Mouse (Mus musculus) cerebellum, adult 2 months (tissue): ENCODE data around the gene Mvb12b. TPM values are rescaled to one million over a fixed set of nuclear protein-coding genes. Genes with fewer than 3 reads are reported as not detected.

ENCODE experiments used
- DNase-seq, 2 experiments: peaks; one replicate each; pipeline ENCODE4 v3.0.0; 2021
- H3K27ac ChIP-seq: fragments of 200-500 bp; 2 replicates; pipeline ENCODE4 v1.5.1; 2012; ENCODE audit warnings: low read length, control low read depth, inconsistent platforms; ENCODE audit not compliant: insufficient read depth
- H3K27me3 ChIP-seq: fragments of 200-500 bp; 2 replicates; pipeline ENCODE4 v1.6.1; 2012; ENCODE audit warnings: inconsistent platforms, mild to moderate bottlenecking, low read length, moderate library complexity; ENCODE audit not compliant: control insufficient read depth, insufficient read depth
- H3K4me1 ChIP-seq: fragments of 200-500 bp; 2 replicates; pipeline ENCODE4 v1.6.1; 2011; ENCODE audit warnings: low read length; ENCODE audit not compliant: control insufficient read depth, insufficient read depth
- H3K4me3 ChIP-seq: fragments of 200-500 bp; replicated peaks from 2 replicates; pipeline ENCODE3; 2011; ENCODE audit warnings: mild to moderate bottlenecking, low read depth, low read length, control low read depth; ENCODE audit not compliant: insufficient read depth
- CTCF ChIP-seq: fragments of 200-500 bp; IDR thresholded peaks from 2 replicates; pipeline ENCODE4 v1.5.1; 2011; ENCODE audit warnings: low read depth, mild to moderate bottlenecking, control low read depth, low read length, moderate library complexity, borderline replicate concordance; ENCODE audit not compliant: insufficient read depth
- POLR2A ChIP-seq: fragments of 200-500 bp; IDR thresholded peaks from 2 replicates; pipeline ENCODE4 v1.6.1; 2011; ENCODE audit warnings: low read length, control low read depth, borderline replicate concordance; ENCODE audit not compliant: insufficient read depth
- WGBS: fragments of 180-500 bp; shearing (Covaris S2); methylation state at CpG from one replicate; pipeline ENCODE4 v1.1.7; 2018; 5-methylcytosine and 5-hydroxymethylcytosine counted together
- polyA plus RNA-seq: library from polyadenylated mRNA; depleted of rRNA; stranded (reverse); fragments of >200 nt; gene quantifications from 2 replicates; pipeline ENCODE4 v1.2.3, GENCODE M21; 2012

Gene Mvb12b
- polyA plus RNA-seq, 1 experiment = 70.8 TPM

GRCm38 (mm10) chr2:33778466-33778865, 109.3 kb downstream of the Mvb12b start:
- H3K27ac ChIP-seq = peak overlapping the region; percentile 19
- DNase-seq = peak; percentile 69 to 78
- peaks cover 40% of the 10 kb centered on the region for H3K4me1 ChIP-seq
- WGBS = 9% methylated on average over 4 of the region's 4 CpGs
- no peaks in the 10 kb centered on the region for H3K27me3 ChIP-seq
- H3K4me3 ChIP-seq = no peak overlapping the region
- TF ChIP-seq CTCF = no peak
- no peak for TF ChIP-seq POLR2A

- TF ChIP-seq POLR2A (no peak), CTCF (no peak)
- Histone ChIP-seq H3K4me1 (peaks cover 46% of the 10 kb centered on the region), H3K27ac (no peak overlapping the region), H3K27me3 (no peaks in the 10 kb centered on the region), H3K4me3 (no peak overlapping the region)
- WGBS = 83% methylated on average over 11 of the region's 11 CpGs
- DNase-seq = no peak
Measured at GRCm38 (mm10) chr2:33777051-33777450, 110.7 kb downstream of the Mvb12b start.

DNA sequence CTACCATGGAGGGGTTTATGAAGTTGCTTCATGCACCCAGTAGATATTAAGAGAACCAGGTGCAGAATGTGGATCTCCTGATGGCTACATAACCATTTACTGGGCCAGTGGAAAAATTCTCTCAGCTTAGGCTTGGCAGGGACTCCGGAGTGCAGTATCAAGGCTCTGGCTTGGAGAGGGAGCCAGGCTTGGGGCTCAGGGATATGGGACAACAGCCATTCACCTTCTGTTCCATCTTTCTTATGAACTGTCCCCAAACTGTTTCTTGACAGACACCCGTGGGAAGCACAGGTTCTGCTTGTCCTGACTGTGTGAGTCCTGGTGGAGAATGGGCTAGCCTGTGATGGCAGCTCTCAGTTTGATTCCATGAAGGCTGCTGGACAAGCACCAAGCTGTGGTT, 112.9 kb downstream of the Mvb12b start:
- Histone ChIP-seq H3K27ac (no peak overlapping the region), H3K27me3 (no peaks in the 10 kb centered on the region), H3K4me3 (no peak overlapping the region), H3K4me1 (peaks cover 46% of the 10 kb centered on the region)
- TF ChIP-seq CTCF (no peak), POLR2A (no peak)
- peak in 1 of 2 experiments; percentile 52 for DNase-seq
- 21% methylated on average over 2 of the region's 2 CpGs for WGBS

DNA sequence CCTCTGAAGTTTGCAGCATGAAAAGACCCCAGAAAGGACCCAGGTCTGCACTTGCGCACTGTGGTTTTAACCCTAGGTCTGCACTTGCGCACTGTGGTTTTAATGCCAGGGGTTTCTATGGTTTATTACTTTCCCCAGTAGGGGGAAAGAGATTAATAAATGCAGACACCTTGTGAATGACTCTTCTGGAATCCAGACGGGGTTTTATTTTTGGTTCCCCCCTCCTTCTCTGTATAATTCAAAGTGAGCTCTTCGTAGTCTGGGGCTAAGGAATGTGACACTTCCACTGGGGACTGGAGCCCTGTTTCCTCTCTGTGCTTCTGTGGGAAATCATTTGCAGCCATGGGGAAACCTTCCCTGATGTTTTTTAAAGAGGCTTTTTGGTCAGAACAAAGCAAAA, 113.6 kb downstream of the Mvb12b start:
- TF ChIP-seq POLR2A (no peak), CTCF (no peak)
- Histone ChIP-seq H3K27me3 (no peaks in the 10 kb centered on the region), H3K27ac (no peak overlapping the region), H3K4me1 (peaks cover 38% of the 10 kb centered on the region), H3K4me3 (no peak overlapping the region)
- 84% methylated on average over 4 of the region's 4 CpGs for WGBS
- DNase-seq = no peak

- TF ChIP-seq POLR2A (no peak), CTCF (no peak)
- Histone ChIP-seq H3K27ac (no peak overlapping the region), H3K27me3 (no peaks in the 10 kb centered on the region), H3K4me3 (no peak overlapping the region), H3K4me1 (peaks cover 22% of the 10 kb centered on the region)
- 14% methylated on average over 9 of the region's 9 CpGs for WGBS
- DNase-seq = no peak
Measured at GRCm38 (mm10) chr2:33772439-33772838, 115.3 kb downstream of the Mvb12b start.

DNA sequence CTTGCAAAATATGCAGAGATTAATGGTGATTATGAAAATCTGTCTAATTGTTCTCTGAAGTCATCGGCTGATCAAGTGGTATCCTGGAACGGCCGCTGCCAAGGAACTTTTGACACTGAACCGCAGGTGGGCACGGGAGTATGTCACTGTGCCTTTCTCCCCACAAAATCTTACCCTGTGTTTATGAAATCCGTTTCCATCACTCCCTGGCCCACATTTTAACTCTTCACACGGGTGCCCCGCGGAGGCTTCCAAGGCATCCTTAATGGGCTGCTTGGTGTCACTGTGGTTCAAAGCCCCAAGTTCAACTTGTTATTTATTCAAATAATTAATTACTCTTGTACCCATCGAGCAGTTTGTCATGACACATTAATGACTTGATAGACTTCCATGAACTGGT, 116.4 kb downstream of the Mvb12b start:
- peaks cover 22% of the 10 kb centered on the region for H3K4me1 ChIP-seq
- 74% methylated on average over 10 of the region's 10 CpGs for WGBS
- DNase-seq = no peak
- TF ChIP-seq CTCF (no peak), POLR2A (no peak)
- no peak overlapping the region for H3K4me3 ChIP-seq
- H3K27me3 ChIP-seq = no peaks in the 10 kb centered on the region
- no peak overlapping the region for H3K27ac ChIP-seq

GRCm38 (mm10) chr2:33770526-33771130, 117.1 kb downstream of the Mvb12b start:
- TF ChIP-seq CTCF (no peak), POLR2A (no peak)
- H3K4me1 ChIP-seq = peaks cover 18% of the 10 kb centered on the region
- 93% methylated on average over 4 of the region's 4 CpGs for WGBS
- no peak overlapping the region for H3K4me3 ChIP-seq
- no peak overlapping the region for H3K27ac ChIP-seq
- DNase-seq = no peak
- H3K27me3 ChIP-seq = no peaks in the 10 kb centered on the region

- peaks cover 4% of the 10 kb centered on the region; the same call in 1 of the 2 replicates for H3K4me1 ChIP-seq
- 60% methylated on average over 8 of the region's 8 CpGs for WGBS
- H3K4me3 ChIP-seq = no peak overlapping the region
- no peak overlapping the region for H3K27ac ChIP-seq
- no peak for DNase-seq
- no peaks in the 10 kb centered on the region for H3K27me3 ChIP-seq
- TF ChIP-seq POLR2A (no peak), CTCF (no peak)
Measured at GRCm38 (mm10) chr2:33764476-33764875, 123.3 kb downstream of the Mvb12b start.

- H3K27me3 ChIP-seq = no peaks in the 10 kb centered on the region
- TF ChIP-seq POLR2A = no peak
- TF ChIP-seq CTCF = no peak
- no peak overlapping the region for H3K4me3 ChIP-seq
- no peak overlapping the region for H3K27ac ChIP-seq
- H3K4me1 ChIP-seq = peaks cover 4% of the 10 kb centered on the region; the same call in 1 of the 2 replicates
- 55% methylated on average over 6 of the region's 6 CpGs for WGBS
- DNase-seq = no peak
Measured at GRCm38 (mm10) chr2:33762210-33762609, 125.5 kb downstream of the Mvb12b start.
